Mouse (Mus musculus) liver, postnatal 0 days (tissue): ENCODE results near the gene Nsun2. TPM values are rescaled to one million over a fixed set of nuclear protein-coding genes. Genes with fewer than 3 reads are reported as not detected.

Source experiments
- ATAC-seq: fragments of 200-750 bp; cut with Nextera tagmentation; 2 replicates; pipeline ENCODE4 v1.8.0; 2017; ENCODE audit warnings: mild to moderate bottlenecking, moderate library complexity
- DNase-seq: peaks from one replicate; pipeline ENCODE4 v3.0.0-alpha.2; 2016
- H3K27ac ChIP-seq: fragments of 300-500 bp; sonication (generic); 2 replicates; pipeline ENCODE4 v1.5.1; 2014; ENCODE audit warnings: antibody characterized with exemption, moderate library complexity, mild to moderate bottlenecking, low read depth
- H3K27me3 ChIP-seq: fragments of 300-500 bp; sonication (generic); 2 replicates; pipeline ENCODE4 v1.6.1; 2014; ENCODE audit warnings: low read length, control low read depth, mixed read lengths; ENCODE audit not compliant: insufficient read depth
- H3K36me3 ChIP-seq: fragments of 300-500 bp; sonication (generic); replicated peaks from 2 replicates; pipeline ENCODE4 v1.6.1; 2014; ENCODE audit warnings: mild to moderate bottlenecking, control low read depth, low read length, moderate library complexity, mixed read lengths; ENCODE audit not compliant: insufficient read depth
- H3K4me1 ChIP-seq: fragments of 300-500 bp; sonication (generic); 2 replicates; pipeline ENCODE4 v1.6.1; 2014; ENCODE audit warnings: antibody characterized with exemption, mild to moderate bottlenecking, control low read depth; ENCODE audit not compliant: insufficient read depth
- H3K4me2 ChIP-seq: fragments of 300-500 bp; sonication (generic); 2 replicates; pipeline ENCODE4 v1.6.1; 2014; ENCODE audit warnings: low read depth, mild to moderate bottlenecking, low read length, moderate library complexity, mixed read lengths
- H3K4me3 ChIP-seq: fragments of 300-500 bp; sonication (generic); 2 replicates; pipeline ENCODE4 v1.5.1; 2014; ENCODE audit warnings: low read depth, low read length
- H3K9ac ChIP-seq: fragments of 300-500 bp; sonication (generic); replicated peaks from 2 replicates; pipeline ENCODE4 v1.6.1; 2014; ENCODE audit warnings: mild to moderate bottlenecking, moderate library complexity
- H3K9me3 ChIP-seq: fragments of 300-500 bp; sonication (generic); 2 replicates; pipeline ENCODE4 v1.6.1; 2016; ENCODE audit warnings: mild to moderate bottlenecking, control low read depth, low read length, mixed read lengths
- CTCF ChIP-seq: sonication (generic); IDR thresholded peaks from 2 replicates; pipeline ENCODE4 v1.5.1; 2016; ENCODE audit warnings: antibody characterized with exemption, low read depth
- EP300 ChIP-seq: IDR thresholded peaks from 2 replicates; pipeline ENCODE4 v1.6.1; 2016; ENCODE audit warnings: antibody characterized with exemption, low read depth, mild to moderate bottlenecking
- WGBS: fragments of 180-500 bp; shearing (Covaris S2); extraction: QIAGEN DNeasy Blood & Tissue Kit; methylation state at CpG from one replicate; pipeline ENCODE4 v1.1.7; 2014; ENCODE audit not compliant: insufficient replicate concordance; 5-methylcytosine and 5-hydroxymethylcytosine counted together
- polyA plus RNA-seq: library from polyadenylated mRNA; unstranded; fragments of >200 nt; fragmentation: Nextera tagmentation; extraction: Ambion mirVana; gene quantifications from 2 replicates; pipeline ENCODE4 v1.2.1, GENCODE M21; 2015

The Nsun2 gene
- polyA plus RNA-seq, 1 experiment from 2014 or later = 47.5 TPM

GRCm38 (mm10) chr13:69640541-69640940 lies 107.0 kb downstream of the Nsun2 start:
- TF ChIP-seq EP300 (no peak), CTCF (no peak)
- peaks cover 12% of the 10 kb centered on the region; the same call in 1 of the 2 replicates for H3K36me3 ChIP-seq
- WGBS = 73% methylated on average over 4 of the region's 4 CpGs
- H3K9me3 ChIP-seq = no peaks in the 10 kb centered on the region
- 0 out of 2 replicates have a peak, but pooled peaks cover 3% of the 10 kb centered on the region for H3K4me1 ChIP-seq
- no peak for DNase-seq
- H3K4me3 ChIP-seq = no peak overlapping the region
- no peak overlapping the region for H3K9ac ChIP-seq
- H3K4me2 ChIP-seq = no peak overlapping the region
- ATAC-seq = no peak
- H3K27me3 ChIP-seq = no peaks in the 10 kb centered on the region
- H3K27ac ChIP-seq = no peak overlapping the region

GRCm38 (mm10) chr13:69641017-69641416 lies 107.5 kb downstream of the Nsun2 start:
- no peak overlapping the region for H3K4me3 ChIP-seq
- TF ChIP-seq EP300 (no peak), CTCF (no peak)
- 0 out of 2 replicates have a peak, but pooled peaks cover 3% of the 10 kb centered on the region for H3K4me1 ChIP-seq
- H3K27ac ChIP-seq = no peak overlapping the region
- H3K36me3 ChIP-seq = peaks cover 10% of the 10 kb centered on the region; the same call in 1 of the 2 replicates
- 76% methylated on average over 3 of the region's 3 CpGs for WGBS
- H3K4me2 ChIP-seq = no peak overlapping the region
- DNase-seq (no peak), ATAC-seq (no peak)
- H3K9me3 ChIP-seq = no peaks in the 10 kb centered on the region
- no peaks in the 10 kb centered on the region for H3K27me3 ChIP-seq
- no peak overlapping the region for H3K9ac ChIP-seq

GRCm38 (mm10) chr13:69642656-69643216 lies 109.2 kb downstream of the Nsun2 start:
- no peak for ATAC-seq
- TF ChIP-seq CTCF = no peak
- TF ChIP-seq EP300 = no peak
- DNase-seq = no peak

GRCm38 (mm10) chr13:69643937-69644336 lies 110.4 kb downstream of the Nsun2 start:
- Histone ChIP-seq H3K36me3 (no peaks in the 10 kb centered on the region; the same call in 1 of the 2 replicates), H3K4me3 (no peak overlapping the region), H3K4me1 (0 out of 2 replicates have a peak, but pooled peaks cover 3% of the 10 kb centered on the region), H3K9me3 (no peaks in the 10 kb centered on the region), H3K27ac (no peak overlapping the region), H3K9ac (no peak overlapping the region), H3K27me3 (no peaks in the 10 kb centered on the region), H3K4me2 (no peak overlapping the region)
- 72% methylated on average over 2 of the region's 2 CpGs for WGBS
- DNase-seq (no peak), ATAC-seq (no peak)
- TF ChIP-seq EP300 (no peak), CTCF (no peak)

More at GRCm38 (mm10) chr13:69642656-69643216, 109.2 kb downstream of the Nsun2 start:
- H3K36me3 ChIP-seq = no peaks in the 10 kb centered on the region; the same call in 1 of the 2 replicates
- H3K4me1 ChIP-seq = 0 out of 2 replicates have a peak, but pooled peaks cover 3% of the 10 kb centered on the region
- H3K4me2 ChIP-seq = no peak overlapping the region
- H3K27me3 ChIP-seq = no peaks in the 10 kb centered on the region
- WGBS = 70% methylated on average over 5 of the region's 5 CpGs
- no peak overlapping the region for H3K4me3 ChIP-seq
- no peak overlapping the region for H3K9ac ChIP-seq
- no peaks in the 10 kb centered on the region for H3K9me3 ChIP-seq
- no peak overlapping the region for H3K27ac ChIP-seq

GRCm38 (mm10) chr13:69644427-69645166 lies 111.1 kb downstream of the Nsun2 start:
- ATAC-seq (peak; percentile 74), DNase-seq (no peak)
- H3K4me1 ChIP-seq = 0 out of 2 replicates have a peak, but pooled peaks cover 3% of the 10 kb centered on the region
- 57% methylated on average over 13 of the region's 13 CpGs for WGBS
- TF ChIP-seq CTCF = no peak
- no peak for TF ChIP-seq EP300
- no peak overlapping the region for H3K4me3 ChIP-seq
- no peak overlapping the region; the same call in 1 of the 2 replicates for H3K27ac ChIP-seq
- no peaks in the 10 kb centered on the region for H3K27me3 ChIP-seq
- H3K36me3 ChIP-seq = no peaks in the 10 kb centered on the region
- no peak overlapping the region for H3K9ac ChIP-seq
- H3K9me3 ChIP-seq = no peaks in the 10 kb centered on the region
- peak overlapping the region; percentile 52 for H3K4me2 ChIP-seq

GRCm38 (mm10) chr13:69645694-69646423 lies 112.3 kb downstream of the Nsun2 start:
- 68% methylated on average over 13 of the region's 13 CpGs for WGBS
- H3K27me3 ChIP-seq = no peaks in the 10 kb centered on the region
- no peak overlapping the region for H3K27ac ChIP-seq
- no peak overlapping the region for H3K4me3 ChIP-seq
- no peak overlapping the region for H3K9ac ChIP-seq
- no peak for TF ChIP-seq CTCF
- no peak for TF ChIP-seq EP300
- H3K4me1 ChIP-seq = 0 out of 2 replicates have a peak, but pooled peaks cover 3% of the 10 kb centered on the region
- no peaks in the 10 kb centered on the region for H3K36me3 ChIP-seq
- H3K9me3 ChIP-seq = no peaks in the 10 kb centered on the region
- DNase-seq (no peak), ATAC-seq (no peak)
- no peak overlapping the region for H3K4me2 ChIP-seq
